Mouse (Mus musculus) lung, embryonic 16.5 days (tissue): ENCODE data around the gene Slc16a1. TPM values are rescaled to one million over a fixed set of nuclear protein-coding genes. Genes with fewer than 3 reads are reported as not detected.

Experiments
- ATAC-seq: fragments of 200-750 bp; cut with Nextera tagmentation; 2 replicates; pipeline ENCODE4 v1.8.0; 2017; ENCODE audit warnings: low read depth, mild to moderate bottlenecking, moderate library complexity
- H3K27ac ChIP-seq: fragments of 300-500 bp; sonication (generic); 2 replicates; pipeline ENCODE4 v1.5.1; 2014; ENCODE audit warnings: mild to moderate bottlenecking, control low read depth, low read length
- H3K27me3 ChIP-seq: fragments of 300-500 bp; sonication (generic); 2 replicates; pipeline ENCODE4 v1.6.1; 2014; ENCODE audit warnings: low read depth, low read length, mixed read lengths; ENCODE audit not compliant: control insufficient read depth, insufficient read depth
- H3K36me3 ChIP-seq: fragments of 300-500 bp; sonication (generic); 2 replicates; pipeline ENCODE4 v1.6.1; 2014; ENCODE audit warnings: low read length; ENCODE audit not compliant: control insufficient read depth, insufficient read depth
- H3K4me1 ChIP-seq: fragments of 300-500 bp; sonication (generic); replicated peaks from 2 replicates; pipeline ENCODE4 v1.6.1; 2014; ENCODE audit warnings: low read length, mixed read lengths; ENCODE audit not compliant: control insufficient read depth, insufficient read depth
- H3K4me2 ChIP-seq: fragments of 300-500 bp; sonication (generic); 2 replicates; pipeline ENCODE4 v1.6.1; 2014; ENCODE audit warnings: low read depth, low read length, control low read depth
- H3K4me3 ChIP-seq: fragments of 300-500 bp; sonication (generic); 2 replicates; pipeline ENCODE4 v1.5.1; 2014; ENCODE audit warnings: mild to moderate bottlenecking, low read length, control low read depth
- H3K9ac ChIP-seq: fragments of 300-500 bp; sonication (generic); 2 replicates; pipeline ENCODE4 v1.6.1; 2014; ENCODE audit warnings: low read length, control low read depth
- H3K9me3 ChIP-seq: fragments of 300-500 bp; sonication (generic); 2 replicates; pipeline ENCODE4 v1.6.1; 2016; ENCODE audit warnings: low read length; ENCODE audit not compliant: control insufficient read depth
- WGBS: fragments of 180-500 bp; shearing (Covaris S2); extraction: QIAGEN DNeasy Blood & Tissue Kit; methylation state at CpG from one replicate; pipeline ENCODE4 v1.1.7; 2014; 5-methylcytosine and 5-hydroxymethylcytosine counted together
- polyA plus RNA-seq: library from polyadenylated mRNA; unstranded; fragments of >200 nt; fragmentation: Nextera tagmentation; extraction: Ambion mirVana; gene quantifications from 2 replicates; pipeline ENCODE4 v1.2.1, GENCODE M21; 2015

The Slc16a1 gene
- polyA plus RNA-seq, 1 experiment from 2014 or later: 28.0 TPM

GRCm38 (mm10) chr3:104654219-104654618, 15.8 kb downstream of the Slc16a1 start:
- no peak overlapping the region for H3K4me3 ChIP-seq
- no peak overlapping the region for H3K9ac ChIP-seq
- 86% methylated on average over 4 of the region's 4 CpGs for WGBS
- no peak overlapping the region for H3K27ac ChIP-seq
- peaks cover 6% of the 10 kb centered on the region for H3K4me1 ChIP-seq
- peaks cover 5% of the 10 kb centered on the region; the same call in 1 of the 2 replicates for H3K36me3 ChIP-seq
- no peaks in the 10 kb centered on the region for H3K9me3 ChIP-seq
- no peak overlapping the region for H3K4me2 ChIP-seq
- ATAC-seq: no peak
- no peaks in the 10 kb centered on the region for H3K27me3 ChIP-seq

- 67% methylated on average over 4 of the region's 4 CpGs for WGBS
- H3K27me3 ChIP-seq: no peaks in the 10 kb centered on the region
These were observed 16.5 kb downstream of the Slc16a1 start for GRCm38 (mm10) chr3:104654921-104655320.

GRCm38 (mm10) chr3:104658706-104659105, 20.2 kb downstream of the Slc16a1 start:
- no peak overlapping the region for H3K27ac ChIP-seq
- no peak overlapping the region for H3K9ac ChIP-seq
- H3K4me1 ChIP-seq: peaks cover 4% of the 10 kb centered on the region; the same call in 1 of the 2 replicates
- no peak for ATAC-seq
- no peaks in the 10 kb centered on the region for H3K9me3 ChIP-seq
- no peaks in the 10 kb centered on the region for H3K27me3 ChIP-seq
- H3K4me2 ChIP-seq: no peak overlapping the region
- no peaks in the 10 kb centered on the region for H3K36me3 ChIP-seq
- no peak overlapping the region for H3K4me3 ChIP-seq
- 80% methylated on average over 2 of the region's 2 CpGs for WGBS

More at GRCm38 (mm10) chr3:104654921-104655320, 16.5 kb downstream of the Slc16a1 start:
- H3K9ac ChIP-seq: no peak overlapping the region
- H3K4me2 ChIP-seq: no peak overlapping the region
- H3K4me3 ChIP-seq: no peak overlapping the region
- H3K9me3 ChIP-seq: no peaks in the 10 kb centered on the region
- no peaks in the 10 kb centered on the region for H3K4me1 ChIP-seq
- no peak overlapping the region for H3K27ac ChIP-seq
- ATAC-seq: no peak
- peaks cover 5% of the 10 kb centered on the region; the same call in 1 of the 2 replicates for H3K36me3 ChIP-seq

- H3K9ac ChIP-seq: no peak overlapping the region
- H3K36me3 ChIP-seq: no peaks in the 10 kb centered on the region
- no peak overlapping the region for H3K27ac ChIP-seq
- no peak overlapping the region for H3K4me3 ChIP-seq
- no peak for ATAC-seq
- WGBS: 55% methylated on average over 4 of the region's 4 CpGs
- no peak overlapping the region for H3K4me2 ChIP-seq
- H3K27me3 ChIP-seq: no peaks in the 10 kb centered on the region
- no peaks in the 10 kb centered on the region for H3K9me3 ChIP-seq
- peaks cover 4% of the 10 kb centered on the region; the same call in 1 of the 2 replicates for H3K4me1 ChIP-seq
These were observed 21.3 kb downstream of the Slc16a1 start for GRCm38 (mm10) chr3:104659758-104660157.

GRCm38 (mm10) chr3:104660522-104660921, 22.1 kb downstream of the Slc16a1 start:
- H3K27ac ChIP-seq: no peak overlapping the region
- no peak overlapping the region for H3K4me3 ChIP-seq
- H3K4me2 ChIP-seq: no peak overlapping the region
- H3K9ac ChIP-seq: no peak overlapping the region
- H3K36me3 ChIP-seq: no peaks in the 10 kb centered on the region
- 53% methylated on average over 3 of the region's 3 CpGs for WGBS
- no peaks in the 10 kb centered on the region for H3K27me3 ChIP-seq
- H3K4me1 ChIP-seq: peaks cover 4% of the 10 kb centered on the region; the same call in 1 of the 2 replicates
- H3K9me3 ChIP-seq: no peaks in the 10 kb centered on the region
- peak; percentile 67 for ATAC-seq

DNA sequence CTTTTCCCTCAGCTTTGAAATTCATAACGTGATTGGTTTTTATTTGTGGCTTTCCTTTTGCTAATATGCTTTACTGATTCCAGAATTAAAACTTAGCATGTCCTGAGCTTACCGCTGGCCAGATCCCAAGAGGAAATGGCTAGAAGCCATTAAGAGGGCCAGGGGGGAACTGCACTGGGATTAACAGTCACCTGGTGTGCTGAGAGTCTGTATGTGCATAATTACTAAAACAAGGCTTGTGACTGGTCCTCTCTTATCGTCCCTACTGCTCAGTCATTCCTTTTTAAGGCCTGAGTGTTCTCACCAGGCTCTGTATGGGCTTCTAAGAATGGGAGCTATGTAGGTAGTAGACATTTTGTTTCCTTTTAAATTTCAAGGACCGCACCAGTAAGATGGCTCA, 23.5 kb downstream of the Slc16a1 start:
- Histone ChIP-seq H3K36me3 (no peaks in the 10 kb centered on the region), H3K4me1 (peaks cover 4% of the 10 kb centered on the region; the same call in 1 of the 2 replicates), H3K27ac (peak overlapping the region; percentile 22; the same call in 1 of the 2 replicates), H3K27me3 (no peaks in the 10 kb centered on the region), H3K9ac (no peak overlapping the region), H3K4me3 (no peak overlapping the region), H3K4me2 (no peak overlapping the region), H3K9me3 (no peaks in the 10 kb centered on the region)
- WGBS: 35% methylated on average over 4 of the region's 4 CpGs
- ATAC-seq: no peak

- WGBS: 78% methylated on average over 11 of the region's 11 CpGs
- no peak overlapping the region for H3K4me3 ChIP-seq
- no peak overlapping the region for H3K4me2 ChIP-seq
- no peak for ATAC-seq
- H3K27me3 ChIP-seq: no peaks in the 10 kb centered on the region
- H3K27ac ChIP-seq: no peak overlapping the region
- H3K9ac ChIP-seq: no peak overlapping the region
- H3K36me3 ChIP-seq: no peaks in the 10 kb centered on the region
- H3K4me1 ChIP-seq: peaks cover 4% of the 10 kb centered on the region; the same call in 1 of the 2 replicates
- no peaks in the 10 kb centered on the region for H3K9me3 ChIP-seq
These were observed 24.5 kb downstream of the Slc16a1 start for GRCm38 (mm10) chr3:104662926-104663325.

DNA sequence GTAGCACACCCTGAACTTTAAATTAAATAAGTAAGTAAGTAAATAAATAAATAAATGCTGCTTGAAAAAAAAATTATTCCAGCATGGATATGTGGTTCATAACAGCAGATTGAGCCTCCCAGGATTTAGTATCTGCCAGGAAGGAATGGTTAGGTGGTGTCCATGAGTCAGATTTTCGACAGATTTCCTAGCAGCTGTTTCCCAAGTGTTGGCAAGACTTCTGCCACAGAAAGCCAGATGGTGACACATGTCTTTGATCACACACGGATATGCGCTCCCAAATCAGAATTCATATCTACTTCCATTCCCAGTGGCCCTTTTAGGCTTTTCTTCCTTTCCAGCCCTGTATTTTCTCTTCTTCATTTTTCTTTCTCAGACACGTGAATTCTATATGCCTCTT, 28.5 kb downstream of the Slc16a1 start:
- no peak overlapping the region for H3K9ac ChIP-seq
- 41% methylated on average over 4 of the region's 4 CpGs for WGBS
- H3K9me3 ChIP-seq: no peaks in the 10 kb centered on the region
- no peaks in the 10 kb centered on the region for H3K36me3 ChIP-seq
- H3K4me3 ChIP-seq: no peak overlapping the region
- no peak for ATAC-seq
- H3K27ac ChIP-seq: no peak overlapping the region
- no peak overlapping the region for H3K4me2 ChIP-seq
- no peaks in the 10 kb centered on the region for H3K27me3 ChIP-seq
- peaks cover 2% of the 10 kb centered on the region for H3K4me1 ChIP-seq

DNA sequence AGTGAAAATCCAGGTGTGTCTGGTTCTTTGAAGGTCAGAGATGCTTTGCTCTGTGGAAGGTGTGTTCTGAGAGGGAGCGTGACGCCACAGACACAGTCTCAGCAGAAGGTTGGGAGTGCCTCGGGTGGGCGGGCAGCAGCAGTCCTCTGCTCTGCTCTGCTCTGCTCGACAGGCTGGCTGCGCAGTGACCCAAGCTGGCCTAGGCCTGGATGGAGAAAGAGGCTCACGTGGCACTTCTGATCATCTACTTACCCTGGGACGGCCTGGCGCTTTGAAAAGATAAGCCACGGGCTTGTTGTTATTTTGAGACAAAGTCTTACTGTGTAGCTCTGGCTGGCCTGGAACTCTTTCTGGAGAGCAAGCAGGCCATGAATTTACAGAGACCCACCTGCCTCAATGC, 29.0 kb downstream of the Slc16a1 start:
- no peaks in the 10 kb centered on the region for H3K27me3 ChIP-seq
- H3K9ac ChIP-seq: no peak overlapping the region
- no peaks in the 10 kb centered on the region for H3K9me3 ChIP-seq
- H3K4me2 ChIP-seq: no peak overlapping the region
- H3K4me1 ChIP-seq: peaks cover 2% of the 10 kb centered on the region
- H3K36me3 ChIP-seq: no peaks in the 10 kb centered on the region
- 61% methylated on average over 10 of the region's 10 CpGs for WGBS
- ATAC-seq: no peak
- no peak overlapping the region for H3K27ac ChIP-seq
- no peak overlapping the region for H3K4me3 ChIP-seq

- Histone ChIP-seq H3K36me3 (no peaks in the 10 kb centered on the region), H3K4me3 (no peak overlapping the region), H3K4me2 (no peak overlapping the region), H3K9ac (no peak overlapping the region), H3K9me3 (no peaks in the 10 kb centered on the region), H3K4me1 (peaks cover 3% of the 10 kb centered on the region), H3K27ac (no peak overlapping the region), H3K27me3 (no peaks in the 10 kb centered on the region)
- ATAC-seq: no peak
- 87% methylated on average over 5 of the region's 5 CpGs for WGBS
These were observed 30.5 kb downstream of the Slc16a1 start for GRCm38 (mm10) chr3:104668989-104669388.
